Mouse (Mus musculus) myocyte (in vitro differentiated cells): ENCODE data around the gene Mcu. TPM values are rescaled to one million over a fixed set of nuclear protein-coding genes. Genes with fewer than 3 reads are reported as not detected.

Source experiments
- H3K27me3 ChIP-seq: one replicate; pipeline ENCODE4 v1.6.1; 2011; ENCODE audit not compliant: control insufficient read depth, insufficient read depth, insufficient read length
- H3K36me3 ChIP-seq: one replicate; pipeline ENCODE4 v1.6.1; 2011; ENCODE audit not compliant: control insufficient read depth, insufficient read depth
- H3K4me2 ChIP-seq: one replicate; pipeline ENCODE4 v1.6.1; 2011; ENCODE audit warnings: low read depth, control low read depth
- H3K4me3 ChIP-seq: one replicate; pipeline ENCODE4 v1.5.1; 2011; ENCODE audit warnings: mild to moderate bottlenecking, control low read depth, moderate library complexity
- H3K79me2 ChIP-seq: one replicate; pipeline ENCODE4 v1.6.1; 2011; ENCODE audit not compliant: control insufficient read depth, insufficient read depth
- H3ac ChIP-seq: one replicate; pipeline ENCODE4 v1.6.1; 2011; ENCODE audit not compliant: control insufficient read depth, insufficient read length
- CEBPB ChIP-seq: IDR thresholded peaks from 2 replicates; pipeline ENCODE4 v1.6.1; 2011; ENCODE audit warnings: mild to moderate bottlenecking, moderate library complexity; ENCODE audit not compliant: poor library complexity, insufficient read depth, severe bottlenecking
- E2F4 ChIP-seq: IDR thresholded peaks from one replicate; pipeline ENCODE4 v1.6.1; 2011; ENCODE audit warnings: mild to moderate bottlenecking, control low read depth, moderate library complexity; ENCODE audit not compliant: insufficient read depth
- MAX ChIP-seq: IDR thresholded peaks from one replicate; pipeline ENCODE4 v1.6.1; 2011; ENCODE audit warnings: low read depth, mild to moderate bottlenecking, control low read depth
- MYOD1 ChIP-seq, 3 experiments: IDR thresholded peaks; one replicate each; pipeline ENCODE4 v1.6.1; 2011; ENCODE audit warnings: control low read depth in 2 of 3, low read depth in 2 of 3, mild to moderate bottlenecking in 2 of 3, moderate library complexity in 1 of 3; ENCODE audit not compliant: insufficient read length in 2 of 3, control insufficient read depth in 1 of 3
- MYOG ChIP-seq, 3 experiments: IDR thresholded peaks; one replicate each; pipeline ENCODE4 v1.6.1; 2011; ENCODE audit warnings: control low read depth in 2 of 3, low read depth in 2 of 3, mild to moderate bottlenecking in 2 of 3; ENCODE audit not compliant: insufficient read length in 2 of 3, control insufficient read depth in 1 of 3, insufficient read depth in 1 of 3
- POLR2A ChIP-seq: IDR thresholded peaks from one replicate; pipeline ENCODE4 v1.6.1; 2011; ENCODE audit warnings: low read depth, mild to moderate bottlenecking, control low read depth, moderate library complexity; ENCODE audit not compliant: insufficient read length
- POLR2AphosphoS2 ChIP-seq: IDR thresholded peaks from one replicate; pipeline ENCODE4 v1.6.1; 2011; ENCODE audit warnings: low read depth, control low read depth; ENCODE audit not compliant: insufficient read length
- REST ChIP-seq: IDR thresholded peaks from one replicate; pipeline ENCODE4 v1.6.1; 2011; ENCODE audit warnings: mild to moderate bottlenecking, control low read depth, moderate library complexity; ENCODE audit not compliant: insufficient read depth, insufficient read length
- SRF ChIP-seq: IDR thresholded peaks from one replicate; pipeline ENCODE4 v1.6.1; 2011; ENCODE audit warnings: low read depth; ENCODE audit not compliant: control insufficient read depth, insufficient read length
- TCF12 ChIP-seq: IDR thresholded peaks from one replicate; pipeline ENCODE4 v1.6.1; 2011; ENCODE audit warnings: mild to moderate bottlenecking, control low read depth; ENCODE audit not compliant: poor library complexity, insufficient read depth, severe bottlenecking
- TCF3 ChIP-seq: IDR thresholded peaks from one replicate; pipeline ENCODE4 v1.6.1; 2011; ENCODE audit warnings: low read depth, control low read depth; ENCODE audit not compliant: insufficient read length
- USF1 ChIP-seq: IDR thresholded peaks from one replicate; pipeline ENCODE4 v1.6.1; 2011; ENCODE audit warnings: low read depth, mild to moderate bottlenecking, control low read depth, moderate library complexity
- polyA plus RNA-seq: library from polyadenylated mRNA; unstranded; fragments of >200 nt; fragmentation: generic; extraction: Trizol; gene quantifications from one replicate; pipeline ENCODE4 v1.2.1, GENCODE M21; 2012; ENCODE audit warnings: missing spikeins

Mcu gene
- polyA plus RNA-seq, 1 experiment = 82.9 TPM

- Histone ChIP-seq H3K36me3 (peaks cover 10% of the 10 kb centered on the region), H3ac (no peak overlapping the region), H3K79me2 (peaks cover 99% of the 10 kb centered on the region), H3K4me3 (no peak overlapping the region), H3K27me3 (no peaks in the 10 kb centered on the region), H3K4me2 (no peak overlapping the region)
- no peak for TF ChIP-seq MYOD1 (IDR thresholded peaks at IDR 0.05; ENCODE audit: control insufficient read depth in 1 of 3, insufficient read length in 2 of 3, low read depth in 2 of 3)
Observed at GRCm38 (mm10) chr10:59603843-59604242, 12.6 kb downstream of the Mcu start.

- Histone ChIP-seq H3K36me3 (peaks cover 19% of the 10 kb centered on the region), H3K4me2 (no peak overlapping the region), H3K79me2 (peaks cover 98% of the 10 kb centered on the region), H3K4me3 (no peak overlapping the region), H3ac (no peak overlapping the region), H3K27me3 (no peaks in the 10 kb centered on the region)
- TF ChIP-seq CEBPB (no peak), TCF3 (no peak), REST (no peak), MAX (no peak), TCF12 (no peak), USF1 (no peak), SRF (no peak), POLR2AphosphoS2 (no peak), E2F4 (no peak), MYOD1 (IDR thresholded peaks at IDR 0.05; ENCODE audit: control insufficient read depth in 1 of 3, insufficient read length in 2 of 3, low read depth in 2 of 3) (no peak), MYOG (IDR thresholded peaks at IDR 0.05; ENCODE audit: control insufficient read depth in 1 of 3, insufficient read depth in 1 of 3, insufficient read length in 2 of 3, low read depth in 2 of 3) (no peak)
Observed at GRCm38 (mm10) chr10:59602891-59603290, 13.6 kb downstream of the Mcu start.

GRCm38 (mm10) chr10:59602043-59602442 lies 14.4 kb downstream of the Mcu start:
- no peaks in the 10 kb centered on the region for H3K27me3 ChIP-seq
- H3K4me2 ChIP-seq = no peak overlapping the region
- TF ChIP-seq SRF (no peak), USF1 (no peak), MAX (no peak), TCF3 (no peak)
- no peak overlapping the region for H3K4me3 ChIP-seq
- H3ac ChIP-seq = no peak overlapping the region
- H3K36me3 ChIP-seq = peaks cover 23% of the 10 kb centered on the region
- H3K79me2 ChIP-seq = peaks cover 98% of the 10 kb centered on the region

GRCm38 (mm10) chr10:59600516-59600915 lies 16.0 kb downstream of the Mcu start:
- peaks cover 96% of the 10 kb centered on the region for H3K79me2 ChIP-seq
- no peaks in the 10 kb centered on the region for H3K27me3 ChIP-seq
- H3ac ChIP-seq = no peak overlapping the region
- H3K4me2 ChIP-seq = no peak overlapping the region
- TF ChIP-seq TCF12 (no peak), TCF3 (no peak), POLR2A (no peak), USF1 (no peak), REST (no peak), MYOG (IDR thresholded peaks at IDR 0.05; ENCODE audit: control insufficient read depth in 1 of 3, insufficient read depth in 1 of 3, insufficient read length in 2 of 3, low read depth in 2 of 3) (no peak), E2F4 (no peak), CEBPB (no peak)
- H3K36me3 ChIP-seq = peaks cover 25% of the 10 kb centered on the region
- H3K4me3 ChIP-seq = no peak overlapping the region

GRCm38 (mm10) chr10:59593826-59594570 lies 22.5 kb downstream of the Mcu start:
- H3K36me3 ChIP-seq = peaks cover 31% of the 10 kb centered on the region
- peaks cover 90% of the 10 kb centered on the region for H3K79me2 ChIP-seq
- TF ChIP-seq USF1 (no peak), CEBPB (no peak), MYOG (IDR thresholded peaks at IDR 0.05; ENCODE audit: control insufficient read depth in 1 of 3, insufficient read depth in 1 of 3, insufficient read length in 2 of 3, low read depth in 2 of 3) (no peak), SRF (no peak), MYOD1 (IDR thresholded peaks at IDR 0.05; ENCODE audit: control insufficient read depth in 1 of 3, insufficient read length in 2 of 3, low read depth in 2 of 3) (no peak), POLR2A (no peak), REST (no peak)
- no peaks in the 10 kb centered on the region for H3K27me3 ChIP-seq
- H3K4me3 ChIP-seq = no peak overlapping the region
- no peak overlapping the region for H3K4me2 ChIP-seq
- no peak overlapping the region for H3ac ChIP-seq
